Mouse (Mus musculus): ENCODE measurements at regions not wholly inside any gene's neighbourhood (a gene's known extent, or its start where the extent isn't known, plus 50 kb on each side); places are given as distances from the start of the nearest gene placed in this dataset.
A peak's percentile ranks its signal among the peaks of the same experiment; 100 is the strongest.

DNA sequence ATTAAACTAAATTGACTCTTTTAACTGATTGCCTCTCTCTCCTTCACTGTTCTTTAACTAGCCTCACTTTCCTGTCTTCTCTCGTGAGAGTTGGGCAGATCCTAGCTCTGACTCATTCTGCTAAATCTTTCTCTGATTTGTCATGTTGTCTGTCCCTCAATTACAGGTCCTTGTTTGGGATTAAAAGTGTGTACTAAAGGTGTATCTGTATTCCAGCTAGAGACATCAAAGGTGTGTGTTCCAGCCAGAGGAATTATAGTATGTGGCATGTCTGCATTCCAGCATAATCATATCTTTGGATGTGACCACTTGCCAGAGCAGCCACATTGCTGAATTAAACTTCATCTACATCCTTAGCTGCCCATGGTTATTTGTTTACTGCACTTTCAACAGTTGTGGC lies 167.5 kb upstream of the Fam83b start:
- DNase-seq (ENCODE audit: low spot score in 2 of 2), result no peak

DNA sequence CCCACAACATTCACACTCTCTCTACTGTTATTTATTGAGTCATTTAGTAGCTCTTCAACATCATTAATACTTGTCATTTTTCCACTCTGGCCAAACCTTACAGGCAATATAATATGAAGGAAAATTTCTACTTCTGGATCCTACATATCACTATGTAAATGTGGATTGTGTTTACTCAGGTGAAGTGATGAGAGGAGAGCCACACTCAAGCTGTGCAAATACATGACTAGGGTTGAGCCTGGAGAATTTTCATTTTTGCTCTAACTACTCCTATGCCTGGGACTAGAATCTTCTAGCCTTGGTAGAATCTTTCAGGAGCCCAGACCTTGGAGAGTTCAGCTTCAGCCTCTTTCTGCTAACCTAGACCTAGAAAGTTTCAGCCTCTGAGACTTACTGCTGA lies 166.9 kb upstream of the Fam83b start:
- no peak for DNase-seq (ENCODE audit: low spot score in 2 of 2)

GRCm38 (mm10) chr9:76722881-76723280 lies 156.0 kb upstream of the Fam83b start:
- no peak for DNase-seq (ENCODE audit: low spot score in 2 of 2)

DNA sequence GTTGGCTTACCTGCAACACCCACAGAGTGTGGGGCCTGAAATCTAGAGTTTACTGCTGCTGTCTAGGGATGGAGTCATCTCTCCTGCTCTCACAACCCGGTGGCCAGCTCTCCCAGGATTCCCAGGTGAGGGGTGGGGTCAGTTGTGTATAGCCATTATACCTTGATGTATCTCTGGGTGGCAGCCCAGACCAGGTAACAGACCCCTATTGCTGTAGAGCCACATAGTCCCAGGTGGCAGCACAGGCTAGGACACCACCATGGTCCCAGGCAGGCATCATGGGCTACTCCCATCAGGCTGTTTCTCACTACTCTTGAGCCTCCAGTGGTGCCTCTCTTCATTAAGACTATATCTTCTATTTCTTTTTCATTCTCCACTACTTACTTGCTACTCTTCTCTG lies 148.9 kb upstream of the Fam83b start:
- no peak for DNase-seq (ENCODE audit: low spot score in 2 of 2)

DNA sequence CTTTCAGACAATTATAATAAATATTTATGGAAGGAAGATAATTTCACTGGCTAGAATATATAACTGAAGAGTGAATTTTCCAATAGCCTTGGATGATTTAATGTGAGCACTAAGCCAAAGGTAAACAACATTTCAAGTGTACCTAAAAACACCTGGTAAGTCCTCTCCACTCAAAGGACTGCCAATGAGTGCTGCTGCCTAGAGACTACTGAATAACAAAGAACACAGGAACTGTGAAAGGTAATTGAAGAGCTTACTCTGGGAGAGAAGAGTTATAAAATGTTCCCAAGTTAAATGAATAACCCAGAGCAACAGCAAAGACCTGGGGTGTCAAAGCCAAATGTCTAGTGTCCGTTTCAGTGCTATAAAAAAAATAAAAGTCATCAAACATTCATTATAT lies 139.5 kb upstream of the Fam83b start:
- no peak for DNase-seq (ENCODE audit: low spot score in 2 of 2)

DNA sequence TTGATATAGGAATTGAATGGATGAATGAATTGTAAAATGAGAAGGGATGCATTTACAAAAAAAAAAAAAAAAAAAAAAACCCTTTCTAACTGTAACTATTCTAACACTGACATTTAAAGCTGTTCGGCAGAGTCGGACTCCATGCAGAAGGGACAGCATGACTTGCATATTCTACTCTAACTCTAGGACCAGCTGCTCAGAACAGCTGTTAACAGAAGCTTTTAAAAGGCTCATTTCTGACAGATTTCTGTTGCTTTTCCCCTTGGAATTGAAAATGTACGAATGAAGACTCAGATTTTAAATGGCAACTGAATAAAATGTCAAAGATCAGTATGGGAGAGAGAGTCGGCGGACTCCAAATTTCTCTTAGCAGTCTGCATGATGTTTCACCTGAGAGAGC lies 138.9 kb upstream of the Fam83b start:
- no peak for DNase-seq (ENCODE audit: low spot score in 2 of 2)

DNA sequence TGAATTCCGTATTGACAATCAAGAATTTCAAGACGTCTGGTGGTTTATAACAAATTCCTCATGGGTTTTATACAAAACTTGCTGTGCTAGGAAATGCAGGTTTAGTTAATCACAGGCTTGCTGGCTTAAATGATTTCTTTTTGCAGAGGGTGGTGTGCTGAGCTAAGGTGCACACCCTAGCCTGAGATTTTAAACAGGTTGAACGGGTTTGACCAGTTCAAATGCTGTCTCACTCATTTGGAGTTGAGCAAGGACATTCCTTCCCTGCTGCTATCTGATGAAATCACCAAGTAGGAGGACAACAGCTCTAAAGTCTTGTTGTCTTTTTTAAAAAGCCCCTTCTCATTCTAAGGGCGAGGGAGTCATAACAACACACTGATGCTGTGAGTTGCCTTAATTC lies 128.6 kb upstream of the Fam83b start:
- no peak for DNase-seq (ENCODE audit: low spot score in 2 of 2)

GRCm38 (mm10) chr9:76692976-76693375 lies 126.1 kb upstream of the Fam83b start:
- DNase-seq (ENCODE audit: low spot score in 2 of 2), result no peak

GRCm38 (mm10) chr9:76660848-76661247 lies 93.9 kb upstream of the Fam83b start:
- DNase-seq (ENCODE audit: low spot score in 2 of 2), result peak in 1 of 2 experiments; percentile 6

- DNase-seq (ENCODE audit: low spot score in 2 of 2), result no peak
Measured at GRCm38 (mm10) chr9:76659798-76660197, 92.9 kb upstream of the Fam83b start.

GRCm38 (mm10) chr9:76653311-76653710 lies 86.4 kb upstream of the Fam83b start:
- DNase-seq (ENCODE audit: low spot score in 2 of 2), result no peak

GRCm38 (mm10) chr9:76649484-76649883 lies 82.6 kb upstream of the Fam83b start:
- DNase-seq (ENCODE audit: low spot score in 2 of 2), result no peak

DNA sequence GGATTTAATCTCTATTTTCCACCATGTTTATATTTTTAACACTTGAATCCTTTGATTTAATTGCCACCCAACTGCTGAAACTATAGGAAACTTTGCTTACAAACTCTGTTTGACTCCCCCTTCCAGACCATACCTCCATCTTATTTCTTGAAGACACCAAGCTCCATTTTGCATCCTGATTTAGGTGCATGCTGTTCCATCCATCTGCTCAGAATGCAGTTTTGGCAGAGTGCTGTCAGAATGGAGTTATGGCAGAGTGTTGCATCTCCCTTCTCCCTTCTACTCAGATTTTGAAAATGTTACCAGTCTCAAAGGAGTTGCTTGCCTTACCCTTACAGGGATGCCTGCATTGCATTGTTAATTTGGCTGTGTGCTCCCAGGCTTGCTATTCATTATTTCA lies 79.5 kb upstream of the Fam83b start:
- no peak for DNase-seq (ENCODE audit: low spot score in 2 of 2)

All from heart, adult 9 months (tissue).